Mouse (Mus musculus) midbrain, embryonic 13.5 days (tissue): Measurements from ENCODE around the gene Dmpk. TPM values are rescaled to one million over a fixed set of nuclear protein-coding genes. Genes with fewer than 3 reads are reported as not detected.
"Not testable (repeated sequence)": the region's sequence is repeated elsewhere in the genome, so short reads cannot be mapped to it uniquely, and the experiment has no call there.

Source experiments
- ATAC-seq: fragments of 200-750 bp; cut with Nextera tagmentation; 2 replicates; pipeline ENCODE4 v1.8.0; 2017; ENCODE audit warnings: mild to moderate bottlenecking, moderate TSS enrichment, moderate library complexity
- H3K27ac ChIP-seq: fragments of 300-500 bp; sonication (generic); 2 replicates; pipeline ENCODE4 v1.5.1; 2015; ENCODE audit warnings: inconsistent platforms, mild to moderate bottlenecking, moderate library complexity
- H3K27me3 ChIP-seq: fragments of 300-500 bp; sonication (generic); 2 replicates; pipeline ENCODE4 v1.6.1; 2015; ENCODE audit warnings: mild to moderate bottlenecking, inconsistent platforms
- H3K36me3 ChIP-seq: fragments of 300-500 bp; sonication (generic); 2 replicates; pipeline ENCODE4 v1.6.1; 2015; ENCODE audit warnings: mild to moderate bottlenecking, inconsistent platforms
- H3K4me1 ChIP-seq: fragments of 300-500 bp; sonication (generic); replicated peaks from 2 replicates; pipeline ENCODE4 v1.6.1; 2015; ENCODE audit warnings: inconsistent platforms
- H3K4me2 ChIP-seq: fragments of 300-500 bp; sonication (generic); replicated peaks from 2 replicates; pipeline ENCODE4 v1.6.1; 2015; ENCODE audit warnings: moderate library complexity, mild to moderate bottlenecking, inconsistent platforms
- H3K4me3 ChIP-seq: fragments of 300-500 bp; sonication (generic); replicated peaks from 2 replicates; pipeline ENCODE4 v1.5.1; 2015; ENCODE audit warnings: mild to moderate bottlenecking, inconsistent platforms
- H3K9ac ChIP-seq: fragments of 300-500 bp; sonication (generic); replicated peaks from 2 replicates; pipeline ENCODE4 v1.6.1; 2015; ENCODE audit warnings: mild to moderate bottlenecking, inconsistent platforms
- H3K9me3 ChIP-seq: fragments of 300-500 bp; sonication (generic); 2 replicates; pipeline ENCODE4 v1.6.1; 2016; ENCODE audit warnings: mild to moderate bottlenecking, inconsistent platforms
- WGBS: fragments of 180-500 bp; shearing (Covaris S2); methylation state at CpG from one replicate; pipeline ENCODE4 v1.1.7; 2015; 5-methylcytosine and 5-hydroxymethylcytosine counted together
- polyA plus RNA-seq: library from polyadenylated mRNA; unstranded; fragments of >200 nt; fragmentation: Nextera tagmentation; extraction: Ambion mirVana; gene quantifications from 2 replicates; pipeline ENCODE4 v1.2.1, GENCODE M21; 2015

Gene Dmpk
- polyA plus RNA-seq, 1 experiment from 2014 or later, result 15.6 TPM

- H3K27ac ChIP-seq, result no peak overlapping the region
- peak overlapping the region; percentile 52; the same call in 1 of the 2 replicates for H3K4me2 ChIP-seq
- H3K36me3 ChIP-seq, result peaks cover 34% of the 10 kb centered on the region
- ATAC-seq, result no peak
- no peak overlapping the region for H3K9ac ChIP-seq
- 92% methylated on average over 8 of the region's 8 CpGs for WGBS
- no peak overlapping the region for H3K4me3 ChIP-seq
- H3K27me3 ChIP-seq, result no peaks in the 10 kb centered on the region
- no peaks in the 10 kb centered on the region for H3K9me3 ChIP-seq
- peaks cover 13% of the 10 kb centered on the region for H3K4me1 ChIP-seq
Observed at GRCm38 (mm10) chr7:19055108-19055507, 28.5 kb upstream of the Dmpk start.

- H3K4me1 ChIP-seq, result peaks cover 13% of the 10 kb centered on the region
- no peaks in the 10 kb centered on the region for H3K9me3 ChIP-seq
- no peak overlapping the region for H3K4me3 ChIP-seq
- ATAC-seq, result no peak
- no peak overlapping the region for H3K9ac ChIP-seq
- no peaks in the 10 kb centered on the region for H3K27me3 ChIP-seq
- peaks cover 11% of the 10 kb centered on the region for H3K36me3 ChIP-seq
- H3K27ac ChIP-seq, result no peak overlapping the region
- H3K4me2 ChIP-seq, result no peak overlapping the region
- WGBS, result 88% methylated on average over 10 of the region's 10 CpGs
Observed at GRCm38 (mm10) chr7:19057405-19057804, 26.2 kb upstream of the Dmpk start.

GRCm38 (mm10) chr7:19065896-19066295, 17.8 kb upstream of the Dmpk start:
- Histone ChIP-seq H3K9me3 (no peaks in the 10 kb centered on the region), H3K36me3 (no peaks in the 10 kb centered on the region), H3K9ac (no peak overlapping the region), H3K27ac (no peak overlapping the region), H3K4me2 (0 out of 2 replicates have a peak overlapping the region, but pooled peaks have one; percentile 16), H3K4me3 (no peak overlapping the region), H3K4me1 (no peaks in the 10 kb centered on the region), H3K27me3 (peaks cover 35% of the 10 kb centered on the region)
- ATAC-seq, result no peak
- WGBS, result 53% methylated on average over 13 of the region's 13 CpGs

GRCm38 (mm10) chr7:19067063-19067462, 16.6 kb upstream of the Dmpk start:
- Histone ChIP-seq H3K4me1 (no peaks in the 10 kb centered on the region), H3K4me2 (no peak overlapping the region), H3K9ac (no peak overlapping the region), H3K27ac (no peak overlapping the region), H3K4me3 (no peak overlapping the region), H3K9me3 (no peaks in the 10 kb centered on the region), H3K36me3 (no peaks in the 10 kb centered on the region), H3K27me3 (peaks cover 35% of the 10 kb centered on the region)
- no peak for ATAC-seq
- 48% methylated on average over 14 of the region's 14 CpGs for WGBS

GRCm38 (mm10) chr7:19067935-19068334, 15.7 kb upstream of the Dmpk start:
- H3K27me3 ChIP-seq, result peaks cover 35% of the 10 kb centered on the region
- no peak overlapping the region for H3K4me2 ChIP-seq
- WGBS, result 67% methylated on average over 10 of the region's 14 CpGs
- no peaks in the 10 kb centered on the region for H3K9me3 ChIP-seq
- no peak overlapping the region for H3K27ac ChIP-seq
- H3K9ac ChIP-seq, result no peak overlapping the region
- no peak for ATAC-seq
- H3K4me1 ChIP-seq, result no peaks in the 10 kb centered on the region
- no peak overlapping the region for H3K4me3 ChIP-seq
- H3K36me3 ChIP-seq, result no peaks in the 10 kb centered on the region

- no peak for ATAC-seq
- no peaks in the 10 kb centered on the region for H3K9me3 ChIP-seq
- no peak overlapping the region for H3K27ac ChIP-seq
- no peak overlapping the region for H3K4me3 ChIP-seq
- peaks cover 35% of the 10 kb centered on the region for H3K27me3 ChIP-seq
- no peaks in the 10 kb centered on the region for H3K36me3 ChIP-seq
- H3K4me1 ChIP-seq, result no peaks in the 10 kb centered on the region
- no peak overlapping the region for H3K4me2 ChIP-seq
- 14% methylated on average over 2 of the region's 2 CpGs for WGBS
- no peak overlapping the region for H3K9ac ChIP-seq
Observed at GRCm38 (mm10) chr7:19068707-19069106, 14.9 kb upstream of the Dmpk start.

GRCm38 (mm10) chr7:19069500-19069899, 14.1 kb upstream of the Dmpk start:
- no peaks in the 10 kb centered on the region for H3K36me3 ChIP-seq
- H3K9me3 ChIP-seq, result no peaks in the 10 kb centered on the region
- H3K4me2 ChIP-seq, result no peak overlapping the region
- H3K4me1 ChIP-seq, result no peaks in the 10 kb centered on the region
- no peak overlapping the region for H3K4me3 ChIP-seq
- no peak overlapping the region for H3K9ac ChIP-seq
- no peak overlapping the region for H3K27ac ChIP-seq
- peaks cover 30% of the 10 kb centered on the region for H3K27me3 ChIP-seq
- no peak for ATAC-seq
- 46% methylated on average over 3 of the region's 3 CpGs for WGBS

GRCm38 (mm10) chr7:19071024-19071423, 12.6 kb upstream of the Dmpk start:
- H3K9me3 ChIP-seq, H3K4me2 ChIP-seq, H3K9ac ChIP-seq, H3K4me1 ChIP-seq, H3K27ac ChIP-seq, H3K36me3 ChIP-seq, H3K4me3 ChIP-seq, ATAC-seq: not testable (repeated sequence)
- WGBS, result 50% methylated on average over 3 of the region's 3 CpGs
- H3K27me3 ChIP-seq, result peaks cover 14% of the 10 kb centered on the region

- Histone ChIP-seq H3K27me3 (no peaks in the 10 kb centered on the region), H3K4me2 (no peak overlapping the region), H3K4me3 (no peak overlapping the region), H3K4me1 (peaks cover 22% of the 10 kb centered on the region), H3K27ac (no peak overlapping the region), H3K9ac (no peak overlapping the region), H3K36me3 (peaks cover 9% of the 10 kb centered on the region), H3K9me3 (no peaks in the 10 kb centered on the region)
- ATAC-seq, result no peak
- 83% methylated on average over 9 of the region's 9 CpGs for WGBS
Observed at GRCm38 (mm10) chr7:19073504-19073903, 10.1 kb upstream of the Dmpk start.

GRCm38 (mm10) chr7:19074494-19074893, 9.2 kb upstream of the Dmpk start:
- peaks cover 19% of the 10 kb centered on the region for H3K36me3 ChIP-seq
- ATAC-seq, result no peak
- H3K27ac ChIP-seq, result no peak overlapping the region
- no peaks in the 10 kb centered on the region for H3K9me3 ChIP-seq
- H3K4me3 ChIP-seq, result no peak overlapping the region
- H3K4me1 ChIP-seq, result peaks cover 22% of the 10 kb centered on the region
- 95% methylated on average over 6 of the region's 6 CpGs for WGBS
- no peak overlapping the region for H3K9ac ChIP-seq
- H3K4me2 ChIP-seq, result no peak overlapping the region
- no peaks in the 10 kb centered on the region for H3K27me3 ChIP-seq

GRCm38 (mm10) chr7:19075231-19075630, 8.4 kb upstream of the Dmpk start:
- Histone ChIP-seq H3K27ac (0 out of 2 replicates have a peak overlapping the region, but pooled peaks have one; percentile 2), H3K27me3 (no peaks in the 10 kb centered on the region), H3K4me1 (peaks cover 22% of the 10 kb centered on the region), H3K36me3 (peaks cover 26% of the 10 kb centered on the region), H3K4me2 (peak overlapping the region; percentile 90), H3K9me3 (no peaks in the 10 kb centered on the region), H3K4me3 (peak overlapping the region; percentile 76), H3K9ac (peak overlapping the region; percentile 3; the same call in 1 of the 2 replicates)
- ATAC-seq, result 0 out of 2 replicates have a peak, but pooled peaks have one; percentile 8
- WGBS, result 62% methylated on average over 5 of the region's 5 CpGs

- H3K9me3 ChIP-seq, result no peaks in the 10 kb centered on the region
- peaks cover 22% of the 10 kb centered on the region for H3K4me1 ChIP-seq
- ATAC-seq, result peak; percentile 99
- peak within 1 kb of the TSS; percentile 79 for H3K27ac ChIP-seq
- H3K36me3 ChIP-seq, result peaks cover 33% of the 10 kb centered on the region
- WGBS, result 1% methylated on average over 81 of the region's 91 CpGs
- peak within 1 kb of the TSS; percentile 76 for H3K4me3 ChIP-seq
- peak within 1 kb of the TSS; percentile 97 for H3K9ac ChIP-seq
- H3K27me3 ChIP-seq, result no peaks in the 10 kb centered on the region
- H3K4me2 ChIP-seq, result peak within 1 kb of the TSS; percentile 90
Observed at GRCm38 (mm10) chr7:19075723-19076585, 7.7 kb upstream of the Dmpk start, which contains the start of gene Dmwd. Dmwd (plus strand) TSS chr7:19076227.
